Mouse (Mus musculus) ZHBTc4 (cell line): ENCODE data around the gene Scamp3.

ENCODE experiments used
- DNase-seq: peaks from one replicate; pipeline ENCODE4 v3.0.0-alpha.2; 2011; ENCODE audit warnings: low read depth, low spot score

The Scamp3 gene

DNA sequence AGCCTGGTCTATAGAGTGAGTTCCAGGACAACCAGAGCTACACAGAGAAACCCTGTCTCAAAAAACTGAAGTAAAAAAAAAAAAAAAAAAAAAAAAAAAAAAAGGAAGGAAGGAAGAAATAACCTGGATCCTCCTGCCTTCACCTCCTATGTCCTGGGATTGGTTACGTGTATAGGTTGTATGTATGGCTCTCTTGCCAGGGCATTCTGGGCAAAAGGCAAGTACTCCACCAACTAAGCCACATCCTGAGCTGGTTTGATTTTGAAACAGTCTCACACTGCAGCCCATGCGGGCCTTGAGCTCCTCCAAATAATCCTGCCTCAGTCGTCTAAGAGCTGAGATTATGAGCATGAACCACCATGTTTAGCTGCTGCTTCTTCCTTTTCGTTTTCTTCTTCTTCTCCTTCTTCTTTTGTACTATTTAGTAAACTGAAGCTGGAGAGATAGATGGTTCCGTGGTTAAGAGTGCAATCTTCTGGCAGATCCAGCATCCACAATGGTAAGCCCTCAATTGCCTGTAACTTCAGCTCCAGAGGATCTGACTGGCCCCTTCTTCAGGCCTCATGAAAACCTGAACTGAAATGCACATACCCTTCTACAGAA lies 13.5 kb upstream of the Scamp3 start:
- DNase-seq, result no peak

GRCm38 (mm10) chr3:89164506-89165267 lies 12.6 kb upstream of the Scamp3 start, which contains the start of gene Clk2:
Gene Clk2, plus strand, starts transcription at chr3:89164795.
- peak; percentile 98 for DNase-seq

GRCm38 (mm10) chr3:89165268-89165870 lies 11.9 kb upstream of the Scamp3 start:
- no peak for DNase-seq

DNA sequence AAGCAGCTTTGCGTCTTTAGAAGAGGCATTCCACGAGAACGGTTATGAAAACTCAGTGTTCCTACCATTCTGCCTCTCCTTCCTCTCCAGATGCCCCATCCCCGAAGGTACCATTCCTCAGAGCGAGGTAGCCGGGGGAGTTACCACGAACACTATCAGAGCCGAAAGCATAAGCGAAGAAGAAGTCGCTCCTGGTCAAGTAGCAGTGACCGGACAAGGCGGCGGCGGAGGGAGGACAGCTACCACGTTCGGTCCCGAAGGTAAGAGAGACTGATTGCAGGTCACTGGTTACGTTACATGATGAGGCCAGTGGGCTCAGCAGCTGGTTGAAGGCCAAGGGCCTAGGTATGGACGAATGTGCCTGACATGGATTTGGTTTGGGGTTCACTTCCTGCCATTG lies 10.3 kb upstream of the Scamp3 start:
- no peak for DNase-seq

DNA sequence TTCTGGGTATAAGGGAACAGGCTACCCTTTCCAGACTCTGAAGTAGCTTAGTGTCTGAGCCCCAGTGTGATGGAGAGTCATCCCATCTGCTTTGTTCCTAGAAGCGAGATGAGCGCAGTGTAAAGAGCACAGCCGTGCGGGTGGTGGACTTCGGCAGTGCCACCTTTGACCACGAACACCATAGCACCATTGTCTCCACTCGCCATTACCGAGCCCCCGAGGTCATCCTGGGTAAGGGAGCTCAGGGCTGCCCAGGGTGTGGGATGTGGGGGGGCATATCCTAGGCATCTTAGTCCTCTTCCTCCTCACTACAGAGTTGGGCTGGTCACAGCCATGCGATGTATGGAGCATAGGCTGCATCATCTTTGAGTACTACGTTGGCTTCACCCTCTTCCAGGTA lies 2.4 kb upstream of the Scamp3 start:
- DNase-seq, result no peak

DNA sequence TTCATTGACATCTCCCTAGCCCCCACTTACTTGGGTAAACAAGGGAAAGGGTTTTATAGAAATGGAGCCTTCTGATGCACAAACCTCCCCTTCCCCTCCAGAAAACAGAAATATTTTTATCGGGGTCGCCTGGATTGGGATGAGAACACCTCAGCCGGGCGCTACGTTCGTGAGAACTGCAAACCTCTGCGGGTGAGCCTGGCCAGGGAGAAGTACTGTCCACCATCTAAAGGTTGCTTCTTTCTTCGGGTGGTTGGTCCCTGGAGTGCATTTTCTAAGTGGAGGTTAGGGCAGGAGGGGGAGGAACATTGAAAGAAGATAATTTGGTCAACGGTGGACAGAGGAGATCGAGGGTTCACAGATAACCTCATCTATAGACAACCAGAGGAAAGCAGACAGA lies 1.7 kb upstream of the Scamp3 start:
- no peak for DNase-seq

DNA sequence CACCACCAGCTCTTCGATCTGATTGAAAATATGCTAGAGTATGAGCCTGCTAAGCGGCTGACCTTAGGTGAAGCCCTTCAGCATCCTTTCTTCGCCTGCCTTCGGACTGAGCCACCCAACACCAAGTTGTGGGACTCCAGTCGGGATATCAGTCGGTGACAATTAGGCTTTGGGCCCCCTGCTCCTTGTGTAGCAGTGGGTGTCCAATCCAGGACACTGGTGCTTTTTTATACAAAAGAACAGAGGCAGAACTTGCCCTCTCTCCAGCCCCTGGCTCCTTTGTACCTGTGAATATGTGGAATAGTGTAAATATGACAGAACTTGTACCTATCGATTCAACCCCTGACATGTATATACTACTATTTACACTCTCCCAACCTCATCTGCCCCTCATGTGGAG lies 852 bp upstream of the Scamp3 start:
- no peak for DNase-seq

DNA sequence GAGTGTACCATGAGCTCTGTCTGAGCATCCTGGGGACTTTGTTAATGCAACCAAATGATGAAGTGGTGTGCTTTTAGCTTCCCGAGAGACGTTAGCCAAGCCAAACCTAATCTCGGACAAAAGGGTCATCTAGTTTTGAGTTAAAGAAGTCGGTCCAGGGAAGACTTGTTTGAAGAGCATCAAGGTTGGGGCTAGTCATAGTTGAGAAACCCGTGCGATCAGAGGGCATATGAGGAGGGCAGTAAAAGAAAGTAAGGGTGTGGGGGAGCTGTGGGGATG lies 773 bp downstream of the Scamp3 start:
- DNase-seq, result no peak

DNA sequence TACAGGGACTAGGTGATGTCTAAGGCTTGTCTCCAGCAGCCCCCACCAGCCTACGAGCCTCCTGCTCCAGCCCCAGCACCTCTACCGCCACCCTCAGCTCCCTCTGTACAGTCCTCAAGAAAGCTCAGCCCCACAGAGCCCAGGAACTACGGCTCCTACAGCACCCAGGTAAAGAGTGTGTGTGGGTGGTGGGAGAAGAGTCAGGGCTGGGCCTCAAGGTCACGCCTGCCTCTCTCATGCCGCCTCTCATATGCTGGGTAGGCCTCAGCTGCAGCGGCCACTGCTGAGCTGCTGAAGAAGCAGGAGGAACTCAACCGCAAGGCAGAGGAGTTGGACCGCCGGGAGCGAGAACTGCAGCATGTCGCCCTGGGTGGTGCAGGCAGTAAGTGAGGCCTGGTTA lies 1.8 kb downstream of the Scamp3 start:
- DNase-seq, result no peak

- no peak for DNase-seq
Measured at GRCm38 (mm10) chr3:89181749-89182500, 4.7 kb downstream of the Scamp3 start.

- no peak for DNase-seq
Measured at GRCm38 (mm10) chr3:89182531-89183057, 5.3 kb downstream of the Scamp3 start.

GRCm38 (mm10) chr3:89183058-89183958 lies 6.0 kb downstream of the Scamp3 start, which contains the start of gene Fam189b:
Gene Fam189b, plus strand, starts transcription at chr3:89183143.
- peak; percentile 93 for DNase-seq

- no peak for DNase-seq
Measured at GRCm38 (mm10) chr3:89183959-89184315, 6.7 kb downstream of the Scamp3 start.

- peak; percentile 40 for DNase-seq
Measured at GRCm38 (mm10) chr3:89187197-89187596, 9.9 kb downstream of the Scamp3 start.

DNA sequence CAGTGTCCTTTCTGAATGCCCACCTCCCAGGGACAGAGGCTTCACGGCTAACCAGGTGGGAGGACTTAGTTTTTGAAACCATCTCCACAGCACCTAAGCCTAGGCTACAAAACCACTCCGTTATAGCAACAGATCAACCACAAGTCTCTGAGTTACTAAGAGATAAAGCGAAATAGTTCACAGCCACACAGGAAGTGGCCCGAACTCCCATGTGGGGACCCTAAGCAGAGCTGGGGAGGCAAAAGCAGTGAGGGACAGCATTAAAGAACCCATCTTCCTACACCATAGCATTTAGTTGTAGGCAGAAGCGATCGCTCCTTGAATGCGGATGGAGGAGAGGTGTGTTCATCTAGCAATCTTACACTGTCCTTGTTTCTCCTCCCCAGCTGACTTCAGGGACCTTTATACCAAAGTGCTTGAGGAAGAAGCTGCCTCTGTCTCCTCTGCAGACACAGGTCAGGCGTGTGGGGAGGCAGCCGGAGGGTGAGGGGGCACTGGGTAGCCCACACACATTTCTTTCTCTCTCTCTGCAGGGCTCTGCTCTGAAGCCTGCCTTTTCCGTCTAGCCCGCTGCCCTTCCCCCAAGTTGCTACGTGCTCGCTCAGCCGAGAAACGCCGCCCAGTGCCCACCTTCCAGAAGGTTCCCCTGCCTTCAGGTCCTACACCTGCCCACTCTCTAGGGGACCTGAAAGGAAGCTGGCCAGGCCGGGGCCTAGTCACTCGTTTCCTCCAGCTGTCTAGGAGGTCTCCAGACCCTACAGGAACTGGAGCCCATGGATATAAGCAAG lies 10.6 kb downstream of the Scamp3 start:
- DNase-seq, result no peak

GRCm38 (mm10) chr3:89188478-89188875 lies 11.2 kb downstream of the Scamp3 start:
- DNase-seq, result peak; percentile 61

- no peak for DNase-seq
Measured at GRCm38 (mm10) chr3:89190436-89190835, 13.2 kb downstream of the Scamp3 start.

DNA sequence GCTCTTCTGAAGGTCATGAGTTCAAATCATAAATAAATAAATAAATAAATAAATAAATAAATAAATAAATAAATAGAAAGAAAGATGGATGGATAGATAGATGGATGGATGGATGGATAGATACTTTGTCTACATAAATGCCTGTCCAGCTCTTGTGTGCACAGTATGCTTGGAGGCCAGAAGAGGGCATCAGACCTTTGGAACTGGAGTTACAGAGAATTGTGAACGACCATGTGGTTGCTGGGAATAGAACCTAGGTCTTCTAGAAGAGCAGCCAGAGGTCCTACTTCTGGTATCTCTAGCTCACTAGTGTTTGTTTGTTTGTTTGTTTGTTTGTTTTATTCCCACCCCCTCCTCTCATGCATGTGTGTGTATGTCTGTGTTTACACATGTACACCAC lies 16.1 kb downstream of the Scamp3 start:
- no peak for DNase-seq

- DNase-seq, result no peak
Measured at GRCm38 (mm10) chr3:89193853-89194252, 16.6 kb downstream of the Scamp3 start.
